Mouse (Mus musculus) hindbrain, postnatal 0 days (tissue): Measurements from ENCODE around the gene Snx32. TPM values are rescaled to one million over a fixed set of nuclear protein-coding genes. Genes with fewer than 3 reads are reported as not detected.

Source experiments
- ATAC-seq: fragments of 200-750 bp; cut with Nextera tagmentation; 2 replicates; pipeline ENCODE4 v1.8.0; 2017; ENCODE audit warnings: mild to moderate bottlenecking, moderate TSS enrichment, moderate library complexity
- DNase-seq: peaks from one replicate; pipeline ENCODE4 v3.0.0-alpha.2; 2015; ENCODE audit warnings: low spot score
- H3K27ac ChIP-seq: fragments of 300-500 bp; sonication (generic); 2 replicates; pipeline ENCODE4 v1.5.1; 2014; ENCODE audit warnings: mild to moderate bottlenecking
- H3K27me3 ChIP-seq: fragments of 300-500 bp; sonication (generic); 2 replicates; pipeline ENCODE4 v1.6.1; 2014; ENCODE audit warnings: low read length, mixed read lengths; ENCODE audit not compliant: insufficient read depth
- H3K36me3 ChIP-seq: fragments of 300-500 bp; sonication (generic); 2 replicates; pipeline ENCODE4 v1.6.1; 2014; ENCODE audit warnings: low read length, mixed read lengths; ENCODE audit not compliant: insufficient read depth
- H3K4me1 ChIP-seq: fragments of 300-500 bp; sonication (generic); 2 replicates; pipeline ENCODE4 v1.6.1; 2014; ENCODE audit warnings: antibody characterized with exemption, low read length, mixed read lengths; ENCODE audit not compliant: insufficient read depth
- H3K4me2 ChIP-seq: fragments of 300-500 bp; sonication (generic); 2 replicates; pipeline ENCODE4 v1.6.1; 2014; ENCODE audit warnings: low read depth, mild to moderate bottlenecking, low read length, moderate library complexity, mixed read lengths
- H3K4me3 ChIP-seq: fragments of 300-500 bp; sonication (generic); 2 replicates; pipeline ENCODE4 v1.5.1; 2014; ENCODE audit warnings: low read length
- H3K9ac ChIP-seq: fragments of 300-500 bp; sonication (generic); replicated peaks from 2 replicates; pipeline ENCODE4 v1.6.1; 2014; ENCODE audit warnings: mild to moderate bottlenecking, low read length, moderate library complexity, mixed read lengths
- H3K9me3 ChIP-seq: fragments of 300-500 bp; sonication (generic); 2 replicates; pipeline ENCODE4 v1.6.1; 2016; ENCODE audit warnings: low read length, mixed read lengths
- CTCF ChIP-seq: IDR thresholded peaks from 2 replicates; pipeline ENCODE4 v1.5.1; 2016; ENCODE audit warnings: antibody characterized with exemption, control low read depth, low read depth
- WGBS: fragments of 180-500 bp; shearing (Covaris S2); extraction: QIAGEN DNeasy Blood & Tissue Kit; methylation state at CpG from one replicate; pipeline ENCODE4 v1.1.7; 2014; 5-methylcytosine and 5-hydroxymethylcytosine counted together
- polyA plus RNA-seq: library from polyadenylated mRNA; unstranded; fragments of >200 nt; fragmentation: Nextera tagmentation; extraction: Ambion mirVana; gene quantifications from 2 replicates; pipeline ENCODE4 v1.2.1, GENCODE M21; 2015
- total RNA-seq: library from RNA; depleted of rRNA; stranded (reverse); fragments of >200 nt; gene quantifications from 2 replicates; pipeline ENCODE4 v1.2.3, GENCODE M21; 2014

Snx32 gene
- total and polyA plus RNA-seq, 2 experiments from 2014 or later = 75.0 to 78.0 TPM

GRCm38 (mm10) chr19:5484496-5484895, 25.8 kb downstream of the Snx32 start:
- H3K36me3 ChIP-seq = peaks cover 31% of the 10 kb centered on the region
- WGBS = 94% methylated on average over 5 of the region's 5 CpGs

DNA sequence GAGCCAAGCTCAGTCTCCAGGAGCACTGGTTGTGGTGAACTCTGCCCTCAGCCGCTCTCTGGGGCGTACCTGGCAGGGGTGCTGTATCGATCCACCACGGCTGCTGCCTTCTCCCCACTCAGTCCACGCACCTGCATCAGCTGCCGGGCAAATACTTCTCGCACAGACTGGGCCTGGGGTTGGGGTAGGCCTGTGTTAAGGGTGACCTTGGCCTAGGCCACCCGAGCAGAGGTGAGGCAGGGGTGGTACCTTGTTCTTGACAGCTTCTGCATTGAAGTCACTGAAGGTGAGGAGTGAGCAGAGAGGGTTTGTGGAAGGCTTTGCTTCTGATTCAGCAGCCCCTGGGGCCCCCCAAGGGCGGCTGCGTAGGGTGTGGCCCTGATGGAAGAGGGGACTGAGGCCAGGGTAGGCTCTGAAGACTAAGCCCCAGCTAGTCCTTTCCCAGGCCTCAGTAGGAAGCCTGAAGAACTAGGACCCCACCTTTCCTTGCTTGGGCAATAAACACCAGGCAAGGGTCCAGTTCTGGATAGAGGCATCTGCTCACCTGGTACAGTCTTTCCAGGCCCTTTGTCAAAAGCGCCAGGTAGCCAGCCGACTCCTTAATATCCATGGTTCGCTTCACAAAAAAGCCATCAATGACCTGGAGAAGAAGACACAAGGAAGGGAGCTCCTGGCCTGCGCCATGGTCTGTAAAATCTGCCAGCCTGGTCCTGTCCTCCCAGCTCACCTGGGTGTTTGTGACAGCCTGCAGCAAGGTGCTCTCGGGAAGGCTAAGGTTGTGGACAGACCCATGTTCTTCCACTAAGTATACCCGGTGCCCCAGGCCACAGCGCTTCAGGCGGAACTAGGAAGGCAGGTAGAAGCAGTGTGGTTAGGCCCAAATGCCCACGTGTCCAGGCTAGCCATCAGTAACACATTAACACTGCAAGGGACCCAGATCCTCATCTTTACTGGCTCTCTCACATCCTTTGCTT, 26.7 kb downstream of the Snx32 start:
- no peaks in the 10 kb centered on the region for H3K27me3 ChIP-seq
- ATAC-seq (no peak), DNase-seq (no peak)
- H3K4me1 ChIP-seq = no peaks in the 10 kb centered on the region
- TF ChIP-seq CTCF = no peak
- no peak overlapping the region for H3K4me3 ChIP-seq
- WGBS = 94% methylated on average over 19 of the region's 19 CpGs
- H3K9ac ChIP-seq = no peak overlapping the region
- H3K4me2 ChIP-seq = no peak overlapping the region
- H3K9me3 ChIP-seq = no peaks in the 10 kb centered on the region
- no peak overlapping the region for H3K27ac ChIP-seq
- H3K36me3 ChIP-seq = peaks cover 31% of the 10 kb centered on the region

More at GRCm38 (mm10) chr19:5484496-5484895, 25.8 kb downstream of the Snx32 start:
- Histone ChIP-seq H3K27ac (no peak overlapping the region), H3K4me1 (peaks cover 4% of the 10 kb centered on the region), H3K9ac (no peak overlapping the region), H3K4me2 (no peak overlapping the region), H3K4me3 (no peak overlapping the region), H3K27me3 (no peaks in the 10 kb centered on the region), H3K9me3 (no peaks in the 10 kb centered on the region)
- DNase-seq = no peak
- no peak for TF ChIP-seq CTCF
- ATAC-seq = no peak

GRCm38 (mm10) chr19:5481398-5481797, 28.9 kb downstream of the Snx32 start:
- TF ChIP-seq CTCF = no peak
- Histone ChIP-seq H3K4me3 (no peak overlapping the region), H3K27me3 (no peaks in the 10 kb centered on the region), H3K9ac (no peak overlapping the region), H3K4me1 (no peaks in the 10 kb centered on the region), H3K27ac (no peak overlapping the region), H3K36me3 (peaks cover 31% of the 10 kb centered on the region), H3K9me3 (no peaks in the 10 kb centered on the region), H3K4me2 (no peak overlapping the region)
- DNase-seq = no peak
- no peak for ATAC-seq
- 92% methylated on average over 10 of the region's 10 CpGs for WGBS

DNA sequence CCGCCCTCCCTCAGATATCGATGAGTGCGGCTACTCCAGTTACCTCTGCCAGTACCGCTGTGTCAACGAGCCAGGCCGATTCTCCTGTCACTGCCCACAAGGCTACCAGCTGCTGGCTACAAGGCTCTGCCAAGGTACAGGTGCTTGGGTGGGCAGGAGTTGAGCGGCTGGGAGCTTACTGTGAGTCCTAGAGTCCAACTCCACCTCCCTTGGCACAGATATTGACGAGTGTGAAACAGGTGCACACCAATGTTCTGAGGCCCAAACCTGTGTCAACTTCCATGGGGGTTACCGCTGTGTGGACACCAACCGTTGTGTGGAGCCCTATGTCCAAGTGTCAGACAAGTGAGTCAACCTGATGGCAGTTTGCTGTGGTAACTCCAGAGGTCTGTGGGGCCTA, 30.3 kb downstream of the Snx32 start:
- Histone ChIP-seq H3K27me3 (no peaks in the 10 kb centered on the region), H3K9ac (no peak overlapping the region), H3K36me3 (peaks cover 22% of the 10 kb centered on the region), H3K9me3 (no peaks in the 10 kb centered on the region), H3K4me1 (peaks cover 7% of the 10 kb centered on the region), H3K4me2 (no peak overlapping the region), H3K4me3 (no peak overlapping the region), H3K27ac (no peak overlapping the region)
- 89% methylated on average over 10 of the region's 10 CpGs for WGBS
- ATAC-seq = no peak
- TF ChIP-seq CTCF = no peak
- DNase-seq = no peak

- ATAC-seq (no peak), DNase-seq (no peak)
- H3K36me3 ChIP-seq = peaks cover 7% of the 10 kb centered on the region
- H3K27me3 ChIP-seq = no peaks in the 10 kb centered on the region
- no peaks in the 10 kb centered on the region for H3K9me3 ChIP-seq
- H3K4me3 ChIP-seq = no peak overlapping the region
- H3K27ac ChIP-seq = no peak overlapping the region
- H3K4me1 ChIP-seq = peaks cover 7% of the 10 kb centered on the region
- WGBS = 89% methylated on average over 18 of the region's 18 CpGs
- no peak overlapping the region for H3K9ac ChIP-seq
- no peak for TF ChIP-seq CTCF
- no peak overlapping the region for H3K4me2 ChIP-seq
Measured at GRCm38 (mm10) chr19:5477668-5478300, 32.6 kb downstream of the Snx32 start.

DNA sequence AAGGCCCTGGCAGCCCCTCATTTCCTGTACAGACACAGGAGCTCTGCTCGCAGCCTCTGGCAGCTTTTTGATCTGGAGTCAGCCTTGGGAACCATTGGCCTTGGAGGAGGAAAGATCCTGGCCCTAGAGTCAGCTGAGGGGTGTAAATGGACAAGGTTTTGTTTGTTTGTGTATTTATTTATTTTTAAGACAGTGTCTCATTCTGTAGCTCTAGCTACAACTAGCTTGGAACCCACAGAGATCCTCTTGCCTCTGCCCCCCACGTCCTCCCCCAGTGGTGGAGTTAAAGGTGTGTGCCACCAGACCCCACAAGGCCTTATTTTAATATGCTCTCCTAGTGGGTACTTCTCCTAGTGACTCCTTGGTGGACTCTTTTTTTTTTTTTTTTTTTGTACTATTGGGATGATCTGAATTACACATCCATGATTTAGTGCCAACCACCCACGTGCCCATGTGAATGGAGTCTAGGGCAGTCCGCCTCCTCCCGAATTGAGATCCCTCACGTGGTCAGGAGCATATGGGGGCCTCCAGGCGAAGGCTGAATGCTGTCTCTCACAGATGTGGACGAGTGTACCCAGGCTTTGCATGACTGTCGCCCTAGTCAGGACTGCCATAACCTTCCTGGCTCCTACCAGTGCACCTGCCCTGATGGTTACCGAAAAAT, 33.2 kb downstream of the Snx32 start:
- Histone ChIP-seq H3K27ac (no peak overlapping the region), H3K4me2 (no peak overlapping the region), H3K36me3 (peaks cover under 1% of the 10 kb centered on the region; the same call in 1 of the 2 replicates), H3K4me3 (no peak overlapping the region), H3K4me1 (peaks cover 7% of the 10 kb centered on the region), H3K9ac (no peak overlapping the region), H3K27me3 (no peaks in the 10 kb centered on the region), H3K9me3 (no peaks in the 10 kb centered on the region)
- DNase-seq (no peak), ATAC-seq (no peak)
- WGBS = 83% methylated on average over 10 of the region's 10 CpGs
- no peak for TF ChIP-seq CTCF
